Mouse (Mus musculus) liver, postnatal 0 days (tissue): Measurements from ENCODE around the gene Eif3g.

Source experiments
- CTCF ChIP-seq: sonication (generic); IDR thresholded peaks from 2 replicates; pipeline ENCODE4 v1.5.1; 2016; ENCODE audit warnings: antibody characterized with exemption, low read depth
- EP300 ChIP-seq: IDR thresholded peaks from 2 replicates; pipeline ENCODE4 v1.6.1; 2016; ENCODE audit warnings: antibody characterized with exemption, low read depth, mild to moderate bottlenecking

- TF ChIP-seq EP300 (no peak), CTCF (no peak)
These were observed 23.2 kb downstream of the Eif3g start for GRCm38 (mm10) chr9:20875021-20875790.
